Mouse (Mus musculus) heart, embryonic 14.5 days (tissue): ENCODE measurements around the gene Tmem114. TPM values are rescaled to one million over a fixed set of nuclear protein-coding genes. Genes with fewer than 3 reads are reported as not detected.

ENCODE experiments used
- ATAC-seq: fragments of 200-750 bp; cut with Nextera tagmentation; 2 replicates; pipeline ENCODE4 v1.8.0; 2017; ENCODE audit warnings: low read depth, moderate TSS enrichment; ENCODE audit not compliant: insufficient number of reproducible peaks, insufficient read depth, low FRiP score
- H3K27ac ChIP-seq, 2 experiments: fragments of 200-500 bp in 1 of 2; fragments of 300-500 bp in 1 of 2; sonication (generic) in 1 of 2; replicated peaks in 1 of 2; 2 replicates each; pipeline ENCODE4 v1.5.1; 2012 to 2014; ENCODE audit warnings: low read depth in 2 of 2, low read length in 2 of 2, control low read depth in 1 of 2, mild to moderate bottlenecking in 1 of 2, mixed read lengths in 1 of 2; ENCODE audit not compliant: control insufficient read depth in 1 of 2, insufficient read depth in 1 of 2
- H3K27me3 ChIP-seq: fragments of 300-500 bp; sonication (generic); 2 replicates; pipeline ENCODE4 v1.6.1; 2014; ENCODE audit warnings: mild to moderate bottlenecking, low read length, control low read depth; ENCODE audit not compliant: control insufficient read depth, insufficient read depth
- H3K36me3 ChIP-seq: fragments of 300-500 bp; sonication (generic); 2 replicates; pipeline ENCODE4 v1.6.1; 2014; ENCODE audit warnings: mild to moderate bottlenecking, control low read depth, low read length, mixed read lengths; ENCODE audit not compliant: control insufficient read depth, insufficient read depth
- H3K4me1 ChIP-seq, 2 experiments: fragments of 200-500 bp in 1 of 2; fragments of 300-500 bp in 1 of 2; sonication (generic) in 1 of 2; 2 replicates each; pipeline ENCODE4 v1.6.1; 2012 to 2014; ENCODE audit warnings: low read length in 2 of 2, control low read depth in 1 of 2, mixed read lengths in 1 of 2; ENCODE audit not compliant: control insufficient read depth in 2 of 2, insufficient read depth in 2 of 2
- H3K4me2 ChIP-seq: fragments of 300-500 bp; sonication (generic); 2 replicates; pipeline ENCODE4 v1.6.1; 2014; ENCODE audit warnings: mild to moderate bottlenecking, low read length
- H3K4me3 ChIP-seq, 2 experiments: fragments of 200-500 bp in 1 of 2; fragments of 300-500 bp in 1 of 2; sonication (generic) in 1 of 2; 2 replicates each; pipeline ENCODE4 v1.5.1; 2012 to 2014; ENCODE audit warnings: low read length in 2 of 2, mild to moderate bottlenecking in 2 of 2, control low read depth in 1 of 2, low read depth in 1 of 2, moderate library complexity in 1 of 2; ENCODE audit not compliant: control insufficient read depth in 1 of 2, insufficient read depth in 1 of 2
- H3K9ac ChIP-seq: fragments of 300-500 bp; sonication (generic); 2 replicates; pipeline ENCODE4 v1.6.1; 2014; ENCODE audit warnings: mild to moderate bottlenecking, low read length
- H3K9me3 ChIP-seq: fragments of 300-500 bp; sonication (generic); 2 replicates; pipeline ENCODE4 v1.6.1; 2016; ENCODE audit warnings: low read length, control low read depth; ENCODE audit not compliant: control insufficient read depth
- WGBS: fragments of 180-500 bp; shearing (Covaris S2); extraction: QIAGEN DNeasy Blood & Tissue Kit; methylation state at CpG from one replicate; pipeline ENCODE4 v1.1.7; 2014; 5-methylcytosine and 5-hydroxymethylcytosine counted together
- polyA plus RNA-seq: library from polyadenylated mRNA; unstranded; fragments of >200 nt; fragmentation: Nextera tagmentation; extraction: Ambion mirVana; gene quantifications from 2 replicates; pipeline ENCODE4 v1.2.1, GENCODE M21; 2014

Tmem114 gene
- polyA plus RNA-seq, 1 experiment from 2014 or later: not detected

GRCm38 (mm10) chr16:8386386-8386785 is 38.5 kb downstream of the Tmem114 start:
- WGBS: 62% methylated on average over 6 of the region's 6 CpGs
- H3K9me3 ChIP-seq: no peaks in the 10 kb centered on the region
- no peaks in the 10 kb centered on the region; the same call in 1 of the 2 replicates for H3K27me3 ChIP-seq
- no peak overlapping the region for H3K9ac ChIP-seq
- no peaks in the 10 kb centered on the region for H3K36me3 ChIP-seq
- H3K4me1 ChIP-seq: no peaks in the 10 kb centered on the region
- no peak overlapping the region for H3K4me2 ChIP-seq
- no peak for ATAC-seq
- no peak overlapping the region for H3K4me3 ChIP-seq
- no peak overlapping the region for H3K27ac ChIP-seq

GRCm38 (mm10) chr16:8385679-8386078 is 39.3 kb downstream of the Tmem114 start:
- Histone ChIP-seq H3K27me3 (no peaks in the 10 kb centered on the region; the same call in 1 of the 2 replicates), H3K4me1 (no peaks in the 10 kb centered on the region), H3K27ac (no peak overlapping the region), H3K36me3 (no peaks in the 10 kb centered on the region), H3K9ac (no peak overlapping the region), H3K4me3 (no peak overlapping the region), H3K9me3 (no peaks in the 10 kb centered on the region), H3K4me2 (no peak overlapping the region)
- no peak for ATAC-seq
- WGBS: 61% methylated on average over 5 of the region's 5 CpGs

GRCm38 (mm10) chr16:8384772-8385171 is 40.2 kb downstream of the Tmem114 start:
- H3K27ac ChIP-seq: no peak overlapping the region
- no peaks in the 10 kb centered on the region; the same call in 1 of the 2 replicates for H3K27me3 ChIP-seq
- 76% methylated on average over 10 of the region's 10 CpGs for WGBS
- H3K4me3 ChIP-seq: no peak overlapping the region
- no peak for ATAC-seq
- H3K9ac ChIP-seq: no peak overlapping the region
- H3K36me3 ChIP-seq: no peaks in the 10 kb centered on the region
- no peak overlapping the region for H3K4me2 ChIP-seq
- H3K9me3 ChIP-seq: no peaks in the 10 kb centered on the region
- H3K4me1 ChIP-seq: no peaks in the 10 kb centered on the region

GRCm38 (mm10) chr16:8383396-8383795 is 41.5 kb downstream of the Tmem114 start:
- no peak overlapping the region for H3K9ac ChIP-seq
- no peaks in the 10 kb centered on the region for H3K4me1 ChIP-seq
- no peak overlapping the region for H3K4me3 ChIP-seq
- H3K36me3 ChIP-seq: no peaks in the 10 kb centered on the region
- 64% methylated on average over 9 of the region's 9 CpGs for WGBS
- H3K9me3 ChIP-seq: no peaks in the 10 kb centered on the region
- H3K27me3 ChIP-seq: no peaks in the 10 kb centered on the region; the same call in 1 of the 2 replicates
- no peak overlapping the region for H3K27ac ChIP-seq
- H3K4me2 ChIP-seq: no peak overlapping the region
- ATAC-seq: no peak

- 62% methylated on average over 3 of the region's 3 CpGs for WGBS
- no peaks in the 10 kb centered on the region for H3K27me3 ChIP-seq
- no peak for ATAC-seq
- no peak overlapping the region for H3K9ac ChIP-seq
- H3K27ac ChIP-seq: no peak overlapping the region
- H3K36me3 ChIP-seq: no peaks in the 10 kb centered on the region
- H3K9me3 ChIP-seq: no peaks in the 10 kb centered on the region
- H3K4me1 ChIP-seq: no peaks in the 10 kb centered on the region
- no peak overlapping the region for H3K4me2 ChIP-seq
- H3K4me3 ChIP-seq: no peak overlapping the region
Observed at GRCm38 (mm10) chr16:8363066-8363465, 61.9 kb downstream of the Tmem114 start.

Other genes with a start within 250 kb of the Tmem114 start
- 41.8 and 45.3 TPM in 2 replicates for gene Mettl22, start 45.7 kb upstream of the Tmem114 start, polyA plus RNA-seq
- gene Abat, start 88.3 kb upstream of the Tmem114 start, polyA plus RNA-seq: 27.6 and 30.3 TPM in 2 replicates
- 38.2 and 38.7 TPM in 2 replicates for gene Pmm2, start 212.5 kb upstream of the Tmem114 start, polyA plus RNA-seq
- 12.9 and 13.8 TPM in 2 replicates for gene Tmem186, start 212.6 kb upstream of the Tmem114 start, polyA plus RNA-seq
- gene Carhsp1, start 247.0 kb upstream of the Tmem114 start, polyA plus RNA-seq: 26.0 and 31.3 TPM in 2 replicates